Mouse (Mus musculus): ENCODE measurements around the gene Vps16.

Vps16 gene

DNA sequence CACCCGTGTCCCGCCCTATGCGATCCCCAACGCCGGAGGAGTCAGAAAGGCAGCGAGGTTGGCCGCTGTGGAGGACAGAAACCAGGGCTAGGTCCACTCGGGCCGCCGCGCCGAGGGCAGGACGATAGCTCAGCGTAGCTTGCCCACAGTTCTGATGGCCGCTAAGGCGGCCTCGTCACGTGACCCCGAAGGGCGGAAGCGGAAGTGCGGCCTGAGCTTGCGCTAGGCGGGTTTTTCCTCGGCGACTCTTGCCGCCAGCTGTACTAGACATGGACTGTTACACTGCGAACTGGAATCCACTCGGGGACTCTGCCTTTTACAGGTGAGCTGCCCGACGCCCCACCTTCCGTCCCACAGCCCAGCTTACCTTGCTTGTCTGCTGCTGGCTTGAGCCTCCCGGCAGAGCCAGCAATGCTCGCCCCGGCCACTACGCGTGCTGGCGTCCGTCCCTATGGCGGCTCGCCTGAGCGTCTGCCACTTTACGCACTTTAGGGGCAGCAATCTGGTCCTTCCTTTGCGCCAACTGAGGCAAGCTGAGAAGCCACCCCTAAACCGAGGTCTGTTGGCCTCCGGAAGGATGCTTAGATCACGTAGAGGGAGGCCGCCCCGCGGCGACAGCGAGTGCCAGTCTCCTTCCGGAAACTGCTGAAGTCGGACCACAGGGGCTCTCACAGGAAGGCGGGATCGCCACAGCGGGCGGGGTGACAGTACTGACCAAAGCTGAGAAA is at the start of gene Vps16, which contains the start of gene Pced1a:
Gene Vps16, plus strand, starts transcription at position 214 of the 728 bp plus-strand sequence.
Gene Pced1a, minus strand, starts transcription at position 576 of the 728 bp plus-strand sequence.
- DNase-seq (ENCODE audit: low read depth in 2 of 2, low spot score in 2 of 2) = peak; percentile 85 to 90

DNA sequence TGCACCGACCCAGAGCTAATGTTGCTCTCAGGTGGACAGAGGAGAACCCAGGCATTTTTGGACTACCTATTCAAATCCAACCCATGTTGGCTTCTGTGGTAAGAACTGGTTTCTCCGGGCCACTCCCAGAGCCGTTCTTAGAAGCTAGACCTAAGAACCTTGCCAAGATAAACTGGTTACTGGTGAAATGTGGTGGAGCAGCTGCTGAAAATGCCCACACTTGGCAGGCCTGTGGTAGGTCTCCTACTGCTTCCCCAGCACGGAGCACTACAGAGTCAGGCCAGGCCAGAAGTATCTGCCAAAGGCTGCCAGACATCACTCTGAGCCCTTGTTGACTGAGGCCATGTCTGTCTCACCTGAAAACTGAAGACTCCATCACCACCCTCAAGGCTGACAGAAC is 49.2 kb upstream of the Vps16 start:
- no peak for DNase-seq (ENCODE audit: low read depth in 2 of 2, low spot score in 2 of 2)

DNA sequence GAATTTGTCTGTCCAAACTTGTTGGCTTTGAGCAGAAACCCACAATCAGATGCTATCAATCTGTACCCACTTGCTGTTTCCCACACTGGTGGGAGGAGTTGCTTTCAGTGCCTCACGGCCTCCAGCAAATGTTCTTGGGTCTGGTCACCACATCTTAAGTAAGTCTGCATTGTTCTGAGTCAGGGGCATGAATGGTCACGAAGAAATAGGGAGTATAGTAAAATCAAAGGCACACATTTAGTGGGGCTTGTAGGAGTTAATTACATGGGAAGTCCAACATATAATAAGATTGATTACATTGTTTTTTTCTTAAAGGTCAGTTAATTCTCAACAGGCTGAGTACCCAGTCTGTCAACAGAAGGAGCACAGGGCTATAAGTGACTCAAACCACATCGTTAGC is 40.9 kb upstream of the Vps16 start:
- DNase-seq (ENCODE audit: low read depth in 2 of 2, low spot score in 2 of 2) = no peak

DNA sequence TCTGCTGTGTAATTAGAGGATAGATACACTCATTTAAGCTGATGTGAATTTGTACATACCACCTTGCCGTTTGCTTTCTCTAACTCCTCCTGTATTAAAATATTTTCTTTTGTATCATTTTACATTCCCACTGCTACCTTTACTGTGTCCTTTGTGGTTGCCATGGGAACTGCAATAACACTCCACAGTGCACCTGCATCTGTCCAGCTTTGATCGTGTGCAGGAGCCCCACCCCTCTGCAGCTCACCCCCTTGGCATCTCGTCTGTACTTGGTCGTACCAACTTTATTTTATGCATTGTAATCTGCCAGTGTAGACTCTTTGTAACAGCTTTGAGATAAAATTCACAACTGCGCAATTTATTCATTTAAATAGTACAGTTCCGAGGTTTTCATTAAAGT is 40.2 kb upstream of the Vps16 start:
- DNase-seq (ENCODE audit: low read depth in 2 of 2, low spot score in 2 of 2) = no peak

DNA sequence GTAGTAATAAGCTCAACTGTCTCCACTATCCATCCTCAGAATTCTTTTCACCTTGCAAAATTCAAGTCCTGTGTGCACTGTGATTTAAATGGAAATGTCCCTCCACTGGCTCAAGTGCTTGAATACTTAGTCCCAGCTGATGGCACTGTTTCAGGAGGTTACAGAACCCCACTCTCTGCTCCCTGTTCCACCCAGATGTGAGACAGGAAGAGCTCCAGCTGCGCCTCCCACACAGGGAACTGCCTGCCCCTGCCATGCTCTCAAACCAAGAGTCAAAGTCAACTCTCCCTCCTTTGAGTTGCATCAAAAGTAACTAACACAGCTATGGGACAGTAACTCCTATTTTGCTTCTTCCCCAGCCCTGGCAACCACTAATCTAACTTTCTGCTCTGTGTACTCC is 37.9 kb upstream of the Vps16 start:
- DNase-seq (ENCODE audit: low read depth in 2 of 2, low spot score in 2 of 2) = no peak

DNA sequence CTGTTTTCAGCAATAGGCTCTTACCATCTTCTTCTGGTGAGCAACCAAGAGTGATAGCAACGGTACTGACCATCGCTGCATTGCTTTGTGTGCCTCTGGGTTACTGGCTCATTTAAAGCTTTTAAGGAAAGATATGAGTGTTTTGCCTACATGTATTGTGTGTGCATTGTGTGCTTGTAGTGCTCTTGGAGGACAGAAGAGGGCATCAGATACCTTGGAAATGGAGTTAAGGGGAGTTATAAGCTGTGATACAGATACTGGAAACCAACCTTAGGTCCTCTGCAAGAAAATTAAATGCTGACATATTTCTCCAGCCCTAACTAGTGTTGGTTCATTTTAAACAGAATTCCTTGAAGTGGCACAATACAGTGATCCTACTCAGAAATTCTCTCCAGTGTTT is 35.3 kb upstream of the Vps16 start:
- no peak for DNase-seq (ENCODE audit: low read depth in 2 of 2, low spot score in 2 of 2)

DNA sequence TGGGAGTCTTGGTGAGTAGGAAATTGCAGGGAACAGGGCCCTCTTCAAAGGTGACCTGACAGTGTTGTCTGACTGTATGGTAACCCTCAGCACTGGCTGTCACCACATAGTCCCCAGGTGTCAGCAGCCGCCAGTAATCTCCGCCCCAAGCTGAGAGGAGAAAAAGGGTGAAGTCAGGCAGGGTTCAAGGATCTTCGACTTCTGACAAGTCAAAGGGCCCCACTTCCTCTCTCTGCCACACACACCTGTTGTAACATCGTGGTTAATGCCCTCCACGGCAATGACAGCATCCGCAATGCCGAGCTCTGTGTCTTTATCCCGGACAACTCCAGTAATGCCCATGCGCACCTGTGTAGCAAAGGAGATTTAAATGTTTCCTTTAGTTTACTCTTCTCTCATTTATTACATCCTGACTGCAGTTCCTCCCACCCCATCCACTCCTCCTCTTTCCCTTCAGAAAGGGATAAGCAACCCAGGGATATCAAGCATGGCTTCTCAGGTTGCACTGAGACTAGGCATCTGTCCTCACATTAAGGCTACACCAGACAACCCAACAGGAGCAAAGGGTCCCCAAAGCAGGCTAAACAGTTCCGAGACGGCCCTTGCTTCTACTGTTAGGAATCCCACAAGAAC is 33.0 kb upstream of the Vps16 start:
- DNase-seq (ENCODE audit: low read depth in 2 of 2, low spot score in 2 of 2) = no peak

DNA sequence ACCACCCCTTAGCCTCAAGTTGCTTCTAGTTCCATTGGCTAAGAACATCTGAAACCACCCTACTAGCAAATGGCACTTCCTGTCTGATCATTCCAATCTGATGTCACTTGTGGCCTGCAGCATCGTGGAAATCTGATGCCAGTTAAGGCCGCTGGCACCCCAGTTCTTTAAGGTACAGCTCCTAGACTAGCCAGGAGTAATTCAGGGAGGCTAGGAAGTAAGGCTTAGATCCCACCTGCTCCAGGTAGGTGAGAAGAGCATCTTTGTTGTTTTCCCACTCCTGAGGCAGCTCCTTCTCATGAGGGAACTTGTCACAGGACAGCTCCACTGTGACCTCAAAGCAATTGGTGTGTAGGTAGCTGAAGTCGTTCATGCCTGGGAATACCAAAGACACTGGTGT is 31.3 kb upstream of the Vps16 start:
- no peak for DNase-seq (ENCODE audit: low read depth in 2 of 2, low spot score in 2 of 2)

DNA sequence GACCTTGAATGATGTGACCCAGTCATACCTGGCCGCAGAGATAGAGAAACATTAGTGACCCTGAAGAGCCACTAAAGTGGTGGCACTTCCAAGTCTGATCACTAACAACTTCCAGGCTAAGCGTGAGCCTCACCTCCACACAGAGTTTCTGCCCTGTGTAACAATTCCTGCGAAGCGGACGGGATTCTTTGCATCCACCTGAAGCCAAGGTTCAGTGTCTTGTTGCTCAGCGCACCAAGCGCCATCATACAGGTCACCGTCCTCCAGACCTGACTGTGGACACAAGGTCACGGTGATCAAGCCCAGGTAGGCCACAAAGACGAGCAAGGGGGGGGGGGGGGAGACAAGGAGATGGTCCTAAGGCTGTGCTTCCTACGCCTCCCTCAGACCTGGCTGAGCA is 28.4 kb upstream of the Vps16 start:
- DNase-seq (ENCODE audit: low read depth in 2 of 2, low spot score in 2 of 2) = no peak

DNA sequence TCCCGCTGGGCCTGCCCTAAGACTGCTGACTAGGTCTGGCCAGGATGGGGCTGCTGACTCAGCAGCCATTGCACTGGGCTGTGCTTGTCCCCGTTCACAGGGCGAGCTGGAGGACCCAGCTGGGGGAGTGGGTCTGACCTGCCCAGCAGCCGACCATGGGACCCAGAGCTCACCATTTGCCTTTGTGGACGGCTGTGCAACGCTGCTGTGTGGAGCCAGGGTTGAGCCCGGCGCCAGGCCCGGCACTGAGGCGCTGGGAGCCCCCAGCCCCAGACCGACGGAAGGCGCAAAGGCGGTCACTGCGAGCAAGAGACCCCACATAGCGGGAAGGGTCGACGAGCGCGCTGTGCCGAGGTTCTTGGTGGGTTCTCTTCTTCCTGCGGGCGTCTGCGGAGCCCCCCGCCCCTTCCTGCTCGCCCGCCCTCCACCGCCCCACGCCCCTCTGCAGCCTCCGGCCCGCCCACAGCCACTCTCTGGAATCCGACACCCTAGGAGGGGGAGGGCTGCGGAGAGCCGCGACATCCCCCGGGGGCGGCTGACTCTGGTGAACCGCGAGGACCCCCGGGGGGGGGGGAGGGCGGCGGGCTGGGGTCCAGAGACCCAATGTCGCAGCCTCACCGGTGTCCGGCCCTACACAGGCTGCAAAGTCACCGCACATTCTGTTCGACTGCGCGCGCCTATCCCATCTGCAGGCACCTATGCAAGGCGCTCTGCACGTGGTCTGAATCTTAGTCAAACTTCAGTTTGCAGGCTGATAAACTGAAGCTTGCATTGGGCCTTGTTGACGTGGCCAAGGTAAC is 26.8 kb upstream of the Vps16 start, which contains the start of gene Cpxm1:
Gene Cpxm1, minus strand, starts transcription at position 389 of the 800 bp plus-strand sequence.
- DNase-seq (ENCODE audit: low read depth in 2 of 2, low spot score in 2 of 2) = no peak

DNA sequence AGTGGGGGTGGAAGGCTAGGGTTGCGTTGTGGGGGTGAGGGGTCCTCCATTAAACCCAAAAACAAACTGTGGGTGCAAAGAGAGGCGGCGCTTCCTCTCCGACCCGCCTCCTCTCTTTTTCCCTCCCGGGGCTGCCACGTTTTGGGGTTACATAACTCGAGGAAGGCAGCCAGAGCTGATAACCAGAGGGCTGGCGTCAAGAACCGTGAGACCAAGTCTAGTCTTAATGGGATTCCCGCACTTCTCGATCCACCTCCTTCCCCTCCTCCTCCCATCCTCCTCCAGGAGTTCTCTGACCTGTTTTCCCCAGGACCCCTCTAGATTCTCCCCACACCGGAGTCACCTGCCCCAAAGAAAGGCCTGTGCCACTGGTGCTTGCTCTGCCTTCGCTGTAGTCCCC is 26.0 kb upstream of the Vps16 start:
- DNase-seq (ENCODE audit: low read depth in 2 of 2, low spot score in 2 of 2) = no peak

DNA sequence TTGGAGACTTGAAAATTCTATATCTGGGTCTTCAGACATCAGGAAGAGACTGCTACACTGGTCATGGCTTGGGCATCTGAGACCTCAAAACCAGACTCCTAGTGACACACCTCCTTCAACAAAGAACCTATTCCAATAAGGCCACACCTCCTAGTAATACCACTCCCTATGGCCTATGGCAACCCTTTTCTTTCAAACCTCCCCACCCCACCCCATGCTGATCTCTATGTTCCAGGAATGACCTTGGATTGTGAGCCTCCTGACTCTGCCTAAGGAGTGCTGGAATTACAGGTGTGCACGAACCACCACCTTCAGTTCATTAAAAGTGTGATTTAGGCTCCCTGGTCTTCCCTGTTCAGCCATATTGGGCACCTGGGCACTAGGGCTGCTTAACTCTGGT is 24.1 kb upstream of the Vps16 start:
- DNase-seq (ENCODE audit: low read depth in 2 of 2, low spot score in 2 of 2) = no peak

DNA sequence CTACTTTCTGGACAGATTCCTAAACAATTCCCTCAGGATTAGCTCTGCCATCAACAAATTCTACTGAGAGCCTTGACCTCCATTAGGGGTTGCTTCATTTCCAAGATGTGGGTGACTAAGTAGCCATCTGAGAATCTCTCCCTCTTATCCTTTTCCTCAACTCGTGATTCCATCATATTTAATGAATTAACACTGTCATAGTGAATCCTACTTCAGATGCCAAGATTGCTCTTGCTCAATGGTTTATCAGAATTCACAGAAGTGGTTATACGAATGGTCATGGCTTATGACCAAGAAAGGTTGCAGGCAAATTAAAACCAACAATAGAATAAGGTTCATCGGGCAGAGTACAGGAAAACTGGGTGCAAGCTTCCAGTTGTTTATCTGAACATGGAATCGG is 22.2 kb upstream of the Vps16 start:
- DNase-seq (ENCODE audit: low read depth in 2 of 2, low spot score in 2 of 2) = no peak

DNA sequence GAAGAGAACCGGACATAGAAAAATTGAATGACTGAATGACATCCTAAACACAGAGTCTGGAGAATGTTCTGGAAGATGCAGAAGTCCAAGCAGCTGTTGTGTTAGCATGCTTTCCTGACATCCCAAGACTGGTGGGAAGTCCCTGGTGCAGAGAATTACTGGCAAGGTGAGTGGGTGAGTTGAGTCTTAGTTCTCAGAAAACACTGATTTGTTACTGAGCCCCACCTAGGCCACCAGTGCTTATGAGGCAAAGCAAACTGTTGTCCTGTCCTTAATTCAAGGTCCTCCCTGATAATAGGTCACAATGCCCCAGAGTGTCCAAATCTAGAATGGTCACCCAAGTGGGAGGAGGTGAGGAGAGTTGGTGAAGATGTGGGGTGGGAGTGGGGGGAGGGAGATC is 19.2 kb upstream of the Vps16 start, which contains the start of the genes Gm28372 and 1700020A23Rik:
Gene Gm28372, plus strand, starts transcription at position 301 of the 400 bp plus-strand sequence.
Gene 1700020A23Rik, plus strand, starts transcription at position 321 of the 400 bp plus-strand sequence.
- no peak for DNase-seq (ENCODE audit: low read depth in 2 of 2, low spot score in 2 of 2)

DNA sequence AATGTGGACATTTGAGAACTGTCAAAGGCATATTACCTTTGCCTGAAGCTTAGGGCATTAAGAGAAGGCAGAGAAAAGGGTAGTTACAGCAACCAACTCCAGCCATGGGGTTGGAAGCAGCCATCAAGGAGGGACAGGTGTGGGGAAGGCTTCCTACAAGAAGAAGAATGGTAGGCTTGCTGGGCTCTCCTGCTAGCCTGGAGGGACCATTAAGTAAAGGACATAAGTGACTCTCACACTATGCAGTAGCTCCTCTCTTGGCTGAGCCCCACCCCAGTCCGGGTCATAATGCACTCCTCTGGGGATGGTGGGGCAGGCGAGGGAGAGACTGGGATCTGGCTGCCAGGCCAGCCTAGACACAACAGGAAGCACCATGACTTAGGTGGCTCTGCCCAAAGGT is 18.0 kb upstream of the Vps16 start, which contains the start of gene Tmem239:
Gene Tmem239, plus strand, starts transcription at position 301 of the 400 bp plus-strand sequence.
- DNase-seq (ENCODE audit: low read depth in 2 of 2, low spot score in 2 of 2) = no peak

DNA sequence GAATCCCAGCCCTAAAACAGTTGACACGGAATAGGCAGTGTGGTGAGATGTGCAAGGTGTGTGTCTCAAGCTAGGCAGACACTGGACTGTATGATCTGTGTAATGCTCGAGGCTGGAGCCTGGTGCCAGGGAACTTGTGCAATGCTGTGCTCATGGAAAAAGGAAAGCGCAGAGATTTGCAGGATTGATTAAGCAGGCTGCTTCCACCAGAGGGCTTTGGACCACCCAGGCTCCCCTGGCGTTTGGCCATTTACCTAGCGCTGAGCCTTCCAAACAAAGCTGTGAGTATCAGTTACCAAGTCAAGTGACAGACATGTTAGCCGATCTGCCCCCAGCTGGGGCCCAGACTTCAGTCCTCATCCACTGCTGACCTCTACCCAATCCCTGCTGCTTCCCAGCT is 15.9 kb upstream of the Vps16 start:
- DNase-seq (ENCODE audit: low read depth in 2 of 2, low spot score in 2 of 2) = no peak

DNA sequence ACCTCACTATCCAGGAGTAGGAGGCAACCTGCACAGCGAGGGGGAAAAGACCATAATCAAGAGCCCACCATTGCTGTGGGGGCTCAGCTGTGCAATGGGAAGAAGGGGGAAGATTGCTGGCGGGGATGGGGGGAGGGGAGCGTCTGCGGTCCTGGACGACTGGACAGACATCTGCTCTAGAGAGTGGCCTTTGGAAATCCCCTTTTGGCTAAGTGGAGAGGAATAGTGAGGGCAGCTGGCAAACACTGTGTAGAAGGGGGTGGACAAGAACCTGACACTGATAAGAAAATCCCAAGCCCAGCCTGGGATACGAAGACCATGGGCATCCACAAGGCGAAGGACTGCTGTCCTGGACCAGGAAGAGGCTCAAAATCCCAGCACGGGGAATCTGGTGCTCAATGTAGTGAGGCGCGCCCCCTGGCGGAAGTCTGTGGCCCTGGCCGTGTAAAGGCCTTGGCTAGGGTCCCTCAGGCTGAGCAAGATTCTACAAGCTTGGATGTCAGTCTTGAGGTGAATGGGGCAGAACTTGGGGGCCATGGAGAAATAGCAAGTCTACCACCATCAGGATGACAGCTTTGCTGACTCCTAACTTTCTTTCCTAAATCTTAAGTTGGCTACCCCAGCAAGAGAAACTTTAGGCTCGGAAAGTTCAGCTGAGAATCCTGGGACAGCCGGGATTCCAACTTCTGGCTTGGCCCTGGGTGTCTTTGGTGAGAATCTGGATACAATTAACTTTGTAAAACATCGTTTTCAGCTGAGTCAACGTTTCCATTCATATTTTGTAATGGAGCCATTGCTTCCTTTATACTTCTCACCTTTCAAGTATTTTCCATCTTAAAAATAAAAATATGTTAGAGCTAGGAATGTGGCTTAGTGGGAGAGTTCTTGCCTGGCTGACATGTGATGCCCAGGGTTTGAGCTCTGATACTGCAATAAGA is 12.3 kb upstream of the Vps16 start:
- peak; percentile 51 to 63 for DNase-seq (ENCODE audit: low read depth in 2 of 2, low spot score in 2 of 2)

DNA sequence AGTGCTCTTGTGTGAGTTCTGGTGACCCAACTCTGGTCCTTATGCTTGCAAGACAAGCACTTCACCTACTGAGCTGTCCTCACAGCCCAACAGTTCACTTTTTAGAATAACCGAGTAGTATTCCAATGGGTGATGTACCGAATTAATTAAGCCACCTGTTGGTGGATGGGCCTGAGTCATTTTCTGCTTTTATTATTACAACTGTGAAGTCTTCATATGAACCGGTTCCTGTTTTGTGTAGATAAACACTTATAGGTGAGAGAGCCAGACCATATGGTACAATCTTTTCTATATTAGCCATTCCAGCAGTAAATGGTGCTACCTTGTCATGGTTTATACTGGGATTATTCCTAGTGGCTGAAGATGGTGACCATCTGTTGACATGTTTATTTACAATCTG is 11.4 kb upstream of the Vps16 start:
- DNase-seq (ENCODE audit: low read depth in 2 of 2, low spot score in 2 of 2) = no peak

DNA sequence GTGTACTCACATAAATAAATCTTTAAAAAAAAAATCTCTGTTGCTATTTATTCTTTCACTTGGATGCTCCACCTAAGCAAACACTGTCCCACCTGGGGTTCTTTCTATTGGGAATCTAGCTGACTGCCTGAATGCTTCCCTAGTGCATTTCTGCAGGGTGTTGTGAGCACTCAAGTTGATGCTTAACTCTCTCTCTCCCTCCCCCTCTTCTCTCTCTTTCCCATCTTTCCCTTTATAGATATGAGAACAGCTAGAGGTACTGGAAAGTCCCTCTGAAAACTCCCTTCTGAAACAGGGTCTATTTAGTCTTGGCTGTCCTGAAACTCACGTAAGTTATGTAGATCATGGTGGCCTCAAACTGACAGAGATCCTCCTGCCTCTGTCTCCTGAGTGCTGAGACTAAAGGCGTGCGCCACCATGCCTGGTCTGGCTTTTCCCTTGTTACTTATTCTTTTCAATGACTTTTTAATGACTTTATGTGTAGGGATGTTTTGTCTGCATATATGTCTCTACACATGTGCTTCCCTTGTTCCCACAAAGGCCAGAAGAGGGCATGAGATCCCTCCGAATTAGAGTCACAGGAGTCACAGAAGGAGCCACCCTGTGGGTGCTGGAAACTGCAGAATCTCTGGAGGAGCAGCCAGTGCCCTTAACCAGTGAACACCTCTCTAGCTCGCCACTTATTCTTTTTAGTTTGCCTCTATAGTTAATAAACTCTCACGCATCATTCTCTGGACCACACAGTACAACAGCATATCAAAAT is 9.9 kb upstream of the Vps16 start:
- DNase-seq (ENCODE audit: low read depth in 2 of 2, low spot score in 2 of 2) = no peak
